Mouse (Mus musculus): ENCODE measurements around the gene Pgm5. TPM values are rescaled to one million over a fixed set of nuclear protein-coding genes. Genes with fewer than 3 reads are reported as not detected.
A peak's percentile ranks its signal among the peaks of the same experiment; 100 is the strongest.

The Pgm5 gene
- polyA plus RNA-seq, 1 experiment from 2014 or later, result 0.08 TPM

- Histone ChIP-seq H3K4me2 (ENCODE audit: low read length) (no peak overlapping the region), H3K9me3 (ENCODE audit: control insufficient read depth, low read length) (no peaks in the 10 kb centered on the region), H3K27me3 (replicated peaks; ENCODE audit: control insufficient read depth, insufficient read depth, low read length) (no peaks in the 10 kb centered on the region), H3K4me1 (replicated peaks; ENCODE audit: control insufficient read depth, insufficient read depth, low read length) (no peaks in the 10 kb centered on the region), H3K9ac (replicated peaks; ENCODE audit: low read depth, low read length) (no peak overlapping the region), H3K36me3 (ENCODE audit: control insufficient read depth, insufficient read depth) (no peaks in the 10 kb centered on the region), H3K4me3 (replicated peaks; ENCODE audit: low read length) (no peak overlapping the region), H3K27ac (ENCODE audit: low read length) (no peak overlapping the region)
- 92% methylated on average over 4 of the region's 4 CpGs for WGBS
- ATAC-seq, result no peak
These were observed 37.1 kb downstream of the Pgm5 start for GRCm38 (mm10) chr19:24824517-24824916.

GRCm38 (mm10) chr19:24815661-24816221, 45.9 kb downstream of the Pgm5 start:
- H3K9ac ChIP-seq (replicated peaks; ENCODE audit: low read depth, low read length), result no peak overlapping the region
- H3K27me3 ChIP-seq (replicated peaks; ENCODE audit: control insufficient read depth, insufficient read depth, low read length), result no peaks in the 10 kb centered on the region
- peak; percentile 72 for ATAC-seq
- no peak overlapping the region for H3K27ac ChIP-seq (ENCODE audit: low read length)
- H3K9me3 ChIP-seq (ENCODE audit: control insufficient read depth, low read length), result no peaks in the 10 kb centered on the region
- H3K4me1 ChIP-seq (replicated peaks; ENCODE audit: control insufficient read depth, insufficient read depth, low read length), result peaks cover 3% of the 10 kb centered on the region
- H3K36me3 ChIP-seq (ENCODE audit: control insufficient read depth, insufficient read depth), result no peaks in the 10 kb centered on the region
- no peak overlapping the region for H3K4me2 ChIP-seq (ENCODE audit: low read length)
- WGBS, result 62% methylated on average over 12 of the region's 12 CpGs
- no peak overlapping the region for H3K4me3 ChIP-seq (replicated peaks; ENCODE audit: low read length)

GRCm38 (mm10) chr19:24812861-24813293, 48.8 kb downstream of the Pgm5 start:
- no peaks in the 10 kb centered on the region for H3K9me3 ChIP-seq (ENCODE audit: control insufficient read depth, low read length)
- H3K27me3 ChIP-seq (replicated peaks; ENCODE audit: control insufficient read depth, insufficient read depth, low read length), result no peaks in the 10 kb centered on the region
- ATAC-seq, result peak; percentile 50; the same call in 1 of the 2 replicates
- H3K4me2 ChIP-seq (ENCODE audit: low read length), result no peak overlapping the region
- H3K4me3 ChIP-seq (replicated peaks; ENCODE audit: low read length), result no peak overlapping the region
- H3K27ac ChIP-seq (ENCODE audit: low read length), result no peak overlapping the region
- H3K4me1 ChIP-seq (replicated peaks; ENCODE audit: control insufficient read depth, insufficient read depth, low read length), result peaks cover 3% of the 10 kb centered on the region
- no peak overlapping the region for H3K9ac ChIP-seq (replicated peaks; ENCODE audit: low read depth, low read length)
- WGBS, result 12% methylated on average over 8 of the region's 8 CpGs
- H3K36me3 ChIP-seq (ENCODE audit: control insufficient read depth, insufficient read depth), result no peaks in the 10 kb centered on the region

- H3K27ac ChIP-seq (ENCODE audit: low read length), result no peak overlapping the region
- no peak for ATAC-seq
- H3K4me1 ChIP-seq (replicated peaks; ENCODE audit: control insufficient read depth, insufficient read depth, low read length), result peaks cover 3% of the 10 kb centered on the region
- no peak overlapping the region for H3K4me3 ChIP-seq (replicated peaks; ENCODE audit: low read length)
- no peaks in the 10 kb centered on the region for H3K9me3 ChIP-seq (ENCODE audit: control insufficient read depth, low read length)
- no peaks in the 10 kb centered on the region for H3K27me3 ChIP-seq (replicated peaks; ENCODE audit: control insufficient read depth, insufficient read depth, low read length)
- no peaks in the 10 kb centered on the region for H3K36me3 ChIP-seq (ENCODE audit: control insufficient read depth, insufficient read depth)
- H3K4me2 ChIP-seq (ENCODE audit: low read length), result no peak overlapping the region
- no peak overlapping the region for H3K9ac ChIP-seq (replicated peaks; ENCODE audit: low read depth, low read length)
- 48% methylated on average over 7 of the region's 7 CpGs for WGBS
These were observed 49.4 kb downstream of the Pgm5 start for GRCm38 (mm10) chr19:24812106-24812810.

GRCm38 (mm10) chr19:24811451-24811850, 50.2 kb downstream of the Pgm5 start:
- Histone ChIP-seq H3K9me3 (ENCODE audit: control insufficient read depth, low read length) (no peaks in the 10 kb centered on the region), H3K4me3 (replicated peaks; ENCODE audit: low read length) (no peak overlapping the region), H3K4me1 (replicated peaks; ENCODE audit: control insufficient read depth, insufficient read depth, low read length) (peaks cover 3% of the 10 kb centered on the region), H3K27ac (ENCODE audit: low read length) (no peak overlapping the region), H3K4me2 (ENCODE audit: low read length) (no peak overlapping the region), H3K36me3 (ENCODE audit: control insufficient read depth, insufficient read depth) (no peaks in the 10 kb centered on the region), H3K9ac (replicated peaks; ENCODE audit: low read depth, low read length) (no peak overlapping the region), H3K27me3 (replicated peaks; ENCODE audit: control insufficient read depth, insufficient read depth, low read length) (no peaks in the 10 kb centered on the region)
- 87% methylated on average over 10 of the region's 10 CpGs for WGBS
- ATAC-seq, result no peak

- no peaks in the 10 kb centered on the region for H3K4me1 ChIP-seq (replicated peaks; ENCODE audit: control insufficient read depth, insufficient read depth, low read length)
- no peaks in the 10 kb centered on the region for H3K27me3 ChIP-seq (replicated peaks; ENCODE audit: control insufficient read depth, insufficient read depth, low read length)
- no peaks in the 10 kb centered on the region for H3K36me3 ChIP-seq (ENCODE audit: control insufficient read depth, insufficient read depth)
- no peak overlapping the region for H3K27ac ChIP-seq (ENCODE audit: low read length)
- WGBS, result 91% methylated on average over 3 of the region's 3 CpGs
- ATAC-seq, result no peak
- no peaks in the 10 kb centered on the region for H3K9me3 ChIP-seq (ENCODE audit: control insufficient read depth, low read length)
- H3K9ac ChIP-seq (replicated peaks; ENCODE audit: low read depth, low read length), result no peak overlapping the region
- no peak overlapping the region for H3K4me3 ChIP-seq (replicated peaks; ENCODE audit: low read length)
- no peak overlapping the region for H3K4me2 ChIP-seq (ENCODE audit: low read length)
These were observed 55.6 kb downstream of the Pgm5 start for GRCm38 (mm10) chr19:24806013-24806412.

- Histone ChIP-seq H3K27me3 (replicated peaks; ENCODE audit: control insufficient read depth, insufficient read depth, low read length) (no peaks in the 10 kb centered on the region), H3K4me3 (replicated peaks; ENCODE audit: low read length) (no peak overlapping the region), H3K9me3 (ENCODE audit: control insufficient read depth, low read length) (no peaks in the 10 kb centered on the region), H3K9ac (replicated peaks; ENCODE audit: low read depth, low read length) (no peak overlapping the region), H3K4me2 (ENCODE audit: low read length) (no peak overlapping the region), H3K36me3 (ENCODE audit: control insufficient read depth, insufficient read depth) (no peaks in the 10 kb centered on the region), H3K27ac (ENCODE audit: low read length) (no peak overlapping the region), H3K4me1 (replicated peaks; ENCODE audit: control insufficient read depth, insufficient read depth, low read length) (no peaks in the 10 kb centered on the region)
- 70% methylated on average over 9 of the region's 9 CpGs for WGBS
- ATAC-seq, result no peak
These were observed 64.0 kb downstream of the Pgm5 start for GRCm38 (mm10) chr19:24797606-24798005.

GRCm38 (mm10) chr19:24794350-24794749, 67.3 kb downstream of the Pgm5 start:
- Histone ChIP-seq H3K27me3 (replicated peaks; ENCODE audit: control insufficient read depth, insufficient read depth, low read length) (no peaks in the 10 kb centered on the region), H3K36me3 (ENCODE audit: control insufficient read depth, insufficient read depth) (no peaks in the 10 kb centered on the region), H3K9ac (replicated peaks; ENCODE audit: low read depth, low read length) (no peak overlapping the region), H3K4me2 (ENCODE audit: low read length) (no peak overlapping the region), H3K9me3 (ENCODE audit: control insufficient read depth, low read length) (no peaks in the 10 kb centered on the region), H3K27ac (ENCODE audit: low read length) (no peak overlapping the region), H3K4me1 (replicated peaks; ENCODE audit: control insufficient read depth, insufficient read depth, low read length) (no peaks in the 10 kb centered on the region), H3K4me3 (replicated peaks; ENCODE audit: low read length) (no peak overlapping the region)
- WGBS, result 87% methylated on average over 6 of the region's 6 CpGs
- ATAC-seq, result no peak

- no peak for ATAC-seq
- 83% methylated on average over 9 of the region's 9 CpGs for WGBS
- H3K9ac ChIP-seq (replicated peaks; ENCODE audit: low read depth, low read length), result no peak overlapping the region
These were observed 68.0 kb downstream of the Pgm5 start for GRCm38 (mm10) chr19:24793545-24794139.

More at GRCm38 (mm10) chr19:24793545-24794139, 68.0 kb downstream of the Pgm5 start:
- H3K27me3 ChIP-seq (replicated peaks; ENCODE audit: control insufficient read depth, insufficient read depth, low read length), result no peaks in the 10 kb centered on the region
- no peak overlapping the region for H3K4me2 ChIP-seq (ENCODE audit: low read length)
- no peaks in the 10 kb centered on the region for H3K9me3 ChIP-seq (ENCODE audit: control insufficient read depth, low read length)
- H3K27ac ChIP-seq (ENCODE audit: low read length), result no peak overlapping the region
- no peaks in the 10 kb centered on the region for H3K36me3 ChIP-seq (ENCODE audit: control insufficient read depth, insufficient read depth)
- no peak overlapping the region for H3K4me3 ChIP-seq (replicated peaks; ENCODE audit: low read length)
- no peaks in the 10 kb centered on the region for H3K4me1 ChIP-seq (replicated peaks; ENCODE audit: control insufficient read depth, insufficient read depth, low read length)
